Mouse (Mus musculus) thymus, postnatal 25 days (tissue): ENCODE data around the gene BC048403.
A peak's percentile ranks its signal among the peaks of the same experiment; 100 is the strongest.

ENCODE experiments used
- DNase-seq: peaks from one replicate; pipeline ENCODE4 v3.0.0; 2022

BC048403 gene

DNA sequence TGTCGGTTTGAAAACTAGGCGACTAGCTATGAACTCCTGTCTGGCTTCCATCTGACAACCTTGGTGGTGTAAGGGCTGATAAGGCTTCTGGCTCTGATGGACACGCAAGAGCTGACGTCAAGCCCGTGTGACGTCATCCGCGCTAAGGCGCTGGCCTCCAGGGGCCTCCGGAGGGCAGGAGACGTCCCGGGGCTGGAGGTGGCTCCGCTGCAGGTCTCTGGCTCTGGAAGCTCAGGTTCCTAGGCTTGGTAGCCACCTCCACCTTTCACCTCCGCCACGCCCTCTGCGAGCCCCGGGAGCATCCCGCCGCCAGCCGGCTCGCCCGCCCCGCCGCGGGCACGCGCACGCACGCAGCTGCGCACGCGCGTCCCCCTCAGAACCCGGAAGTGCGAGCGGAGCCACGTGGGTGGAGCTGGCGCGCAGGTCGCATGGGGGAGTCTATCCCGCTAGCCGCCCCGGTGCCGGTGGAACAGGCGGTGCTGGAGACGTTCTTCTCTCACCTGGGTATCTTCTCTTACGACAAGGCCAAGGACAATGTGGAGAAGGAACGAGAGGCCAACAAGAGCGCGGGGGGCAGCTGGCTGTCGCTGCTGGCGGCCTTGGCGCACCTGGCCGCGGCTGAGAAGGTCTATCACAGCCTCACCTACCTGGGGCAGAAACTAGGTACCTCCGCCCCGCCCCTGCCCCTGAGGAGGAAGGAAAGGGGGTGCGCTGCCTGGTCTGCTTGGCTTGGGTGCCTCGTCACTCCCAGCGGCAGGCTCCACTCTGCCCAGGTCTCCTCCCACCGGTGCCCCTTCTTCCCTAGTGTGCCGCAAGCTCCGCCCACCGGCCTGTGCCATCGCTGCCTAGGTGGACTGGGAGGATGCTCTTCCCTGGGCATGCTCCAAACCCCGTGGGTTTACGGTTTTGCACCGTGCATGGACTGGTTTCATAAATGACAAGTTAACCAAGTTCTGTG, at the start of gene BC048403:
BC048403 (plus strand) TSS at position 390 of the 958 bp plus-strand sequence.
- peak; percentile 90 for DNase-seq

DNA sequence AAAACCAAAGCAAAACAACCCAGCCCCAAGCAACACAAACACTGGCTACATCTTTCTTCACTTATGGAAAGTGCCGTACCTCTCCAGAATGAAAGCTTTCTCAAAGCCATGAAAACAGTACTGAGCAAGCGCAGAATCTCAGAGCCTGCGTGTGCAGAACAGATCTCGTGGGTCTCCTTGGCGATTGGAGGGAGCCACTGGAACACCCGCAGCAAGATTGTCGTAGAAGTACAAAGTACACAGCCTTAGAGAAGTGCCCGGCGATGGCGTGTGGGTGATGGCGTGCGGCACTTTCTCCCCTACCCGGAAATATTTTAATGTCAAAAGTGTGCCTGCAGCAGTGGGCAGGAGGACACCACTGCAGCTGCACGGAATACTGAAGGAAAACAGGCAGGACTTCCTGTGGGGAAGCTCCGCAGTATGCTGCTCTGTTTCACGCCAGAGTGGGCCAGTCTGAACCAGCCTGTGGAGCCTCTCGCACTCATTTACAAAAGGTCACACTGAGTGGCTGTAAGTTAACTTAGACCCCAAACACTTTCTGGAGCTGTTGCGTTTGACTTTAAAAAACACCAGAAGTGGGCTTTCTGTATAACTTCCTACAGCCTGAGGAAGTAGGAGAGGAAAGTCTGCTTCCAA, 46.7 kb upstream of the BC048403 start:
- DNase-seq = no peak

DNA sequence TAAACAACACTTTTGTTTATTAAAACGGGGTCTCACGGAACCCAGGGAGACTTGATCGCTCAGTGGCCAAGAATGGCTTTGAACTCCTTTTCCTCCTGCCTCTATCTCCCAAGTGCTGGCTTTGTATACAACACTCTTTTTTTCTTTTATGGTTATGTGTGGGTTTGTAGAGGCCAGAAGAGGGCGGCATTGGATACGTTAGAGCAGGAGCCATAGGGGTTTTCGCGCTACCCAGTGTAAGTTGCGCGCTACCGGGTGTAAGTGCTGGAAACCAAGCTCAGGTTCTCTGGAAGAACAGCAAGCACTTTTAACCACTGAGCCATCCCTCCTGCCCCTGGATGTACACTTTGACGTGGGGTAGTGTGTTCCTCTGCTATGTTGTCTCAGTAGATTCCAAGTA, 45.2 kb upstream of the BC048403 start:
- DNase-seq = no peak

DNA sequence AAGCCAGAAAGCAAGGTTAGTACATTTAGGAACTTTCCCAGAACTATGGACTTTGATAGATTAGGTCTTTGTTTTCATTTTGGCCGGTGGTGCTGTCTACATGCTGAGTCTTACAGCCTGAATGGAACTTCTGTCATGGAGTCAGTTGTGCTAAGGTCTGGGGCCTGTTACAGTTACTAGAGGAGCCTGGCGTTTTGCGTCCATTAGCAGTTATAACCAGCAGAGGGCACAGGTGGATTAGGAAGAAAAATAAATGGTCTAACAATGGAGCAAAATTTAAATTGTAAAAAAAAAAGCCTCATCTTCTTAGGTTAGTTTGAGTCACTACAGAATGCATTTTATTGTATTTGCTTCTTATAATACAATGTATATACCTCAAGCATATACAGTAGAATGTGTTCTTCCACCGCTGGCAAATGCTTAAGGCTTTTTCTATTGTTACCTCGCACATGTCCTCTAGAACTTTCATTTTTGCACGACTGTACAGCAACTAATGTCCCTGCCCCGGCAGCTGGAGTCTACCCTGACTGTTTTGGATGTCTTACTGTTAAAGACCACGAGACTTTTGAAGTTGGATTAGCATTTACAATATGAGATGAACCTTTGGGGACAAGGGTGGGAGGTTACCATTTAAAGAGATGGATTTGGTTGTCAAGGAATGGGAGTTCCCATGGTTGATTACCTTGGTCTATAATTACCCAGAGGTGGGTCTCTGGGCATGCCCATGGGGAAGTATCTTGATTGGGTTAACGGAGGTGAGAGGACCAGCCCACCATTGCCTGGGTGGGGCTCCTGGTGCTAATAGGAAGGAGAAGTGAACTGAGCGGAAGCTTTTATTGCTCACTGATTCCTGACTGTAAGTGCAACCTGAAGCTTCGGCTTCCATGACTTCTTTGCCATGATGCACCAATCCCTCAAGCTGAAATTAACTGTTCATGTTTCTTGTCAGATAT, 38.2 kb upstream of the BC048403 start:
- DNase-seq = peak; percentile 17

GRCm38 (mm10) chr10:121703619-121704018, 36.1 kb upstream of the BC048403 start:
- DNase-seq = no peak

DNA sequence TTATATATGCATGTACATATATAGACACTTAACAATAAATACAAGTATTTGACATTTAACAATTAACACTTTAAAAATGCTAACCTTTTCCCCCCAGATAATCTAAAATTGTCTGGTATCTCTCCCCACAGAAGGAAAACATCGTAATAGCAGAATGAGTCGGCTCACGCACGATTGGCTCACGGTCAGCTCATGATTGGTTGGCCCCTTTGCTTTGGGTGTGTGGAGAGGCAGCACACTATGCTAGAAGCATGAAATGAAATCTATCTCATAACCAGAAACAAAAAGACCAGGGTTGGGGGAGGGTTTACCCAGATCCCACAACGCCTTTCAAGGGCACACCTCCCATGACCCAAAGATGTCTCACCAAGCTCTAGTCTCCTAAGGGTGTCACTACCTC, 34.9 kb upstream of the BC048403 start:
- DNase-seq = no peak

DNA sequence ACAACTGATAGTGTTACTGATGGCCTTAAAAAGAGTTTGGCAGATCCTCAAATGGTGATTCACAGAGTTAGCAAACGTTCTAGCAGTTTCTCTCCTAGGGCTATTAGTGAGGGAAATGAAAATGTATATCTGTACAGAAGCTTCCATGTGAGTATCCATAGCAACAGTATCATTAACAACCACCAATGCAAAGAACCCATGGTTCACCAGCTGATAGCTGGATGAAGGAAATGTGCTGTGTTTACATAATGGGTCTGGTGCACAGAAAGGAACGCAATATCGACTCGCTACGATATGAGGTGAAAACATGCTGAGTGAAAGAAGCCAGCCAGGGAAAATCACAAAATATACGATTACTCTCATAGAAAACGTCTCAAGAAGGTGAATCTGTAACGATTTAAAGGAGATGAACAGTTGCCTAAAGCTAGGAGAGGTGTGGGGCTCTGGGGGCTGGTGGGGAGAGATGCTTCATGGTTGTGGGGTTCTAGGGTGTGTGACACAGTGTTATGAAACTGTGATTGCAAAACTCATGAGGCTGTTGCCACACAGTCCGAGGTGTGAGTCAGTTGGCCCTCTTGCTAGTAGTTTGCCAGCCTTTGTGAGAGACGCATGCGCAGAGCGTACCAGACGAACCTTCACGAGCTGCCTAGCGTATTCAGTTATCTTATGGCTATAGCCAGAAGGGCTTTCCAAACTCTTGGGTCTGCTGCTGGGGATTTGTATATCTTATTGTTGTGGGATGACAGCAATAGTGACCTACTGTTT, 34.2 kb upstream of the BC048403 start:
- no peak for DNase-seq

GRCm38 (mm10) chr10:121716862-121717261, 22.9 kb upstream of the BC048403 start:
- DNase-seq = no peak

DNA sequence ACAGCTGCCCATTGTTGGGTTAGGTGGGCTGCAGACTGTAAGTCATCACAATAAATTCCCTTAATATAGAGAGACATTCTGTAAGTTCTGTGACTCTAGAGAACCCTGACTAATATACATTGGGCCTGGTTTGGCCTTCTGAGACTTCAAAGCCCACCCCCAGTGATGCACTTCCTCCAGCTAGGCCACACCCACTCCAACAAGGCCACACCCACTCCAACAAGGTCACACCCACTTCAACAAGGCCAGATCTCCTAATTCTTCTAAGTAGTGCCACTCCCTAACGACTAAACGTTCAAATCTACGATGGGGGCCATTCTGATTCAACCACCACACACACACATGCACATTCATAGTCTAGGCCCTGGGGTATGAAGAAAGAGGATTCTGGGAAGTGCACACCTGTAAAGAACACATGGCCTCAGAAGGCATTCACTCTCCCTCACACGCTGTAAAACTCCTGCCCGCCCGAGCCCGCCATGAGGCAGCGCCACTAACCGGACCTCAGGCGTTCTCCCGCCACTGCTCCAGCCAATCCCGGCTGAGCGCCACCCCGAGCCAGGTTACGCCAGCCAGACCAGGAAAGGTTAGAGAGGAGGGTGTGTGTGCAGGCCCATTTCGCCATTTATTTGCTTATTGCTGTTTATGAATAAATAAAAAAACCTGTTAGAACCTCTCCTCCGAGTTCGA, 20.7 kb upstream of the BC048403 start:
- DNase-seq = no peak

GRCm38 (mm10) chr10:121720701-121721100, 19.0 kb upstream of the BC048403 start:
- DNase-seq = no peak

- DNase-seq = no peak
These were observed 13.2 kb upstream of the BC048403 start for GRCm38 (mm10) chr10:121726505-121726904.

DNA sequence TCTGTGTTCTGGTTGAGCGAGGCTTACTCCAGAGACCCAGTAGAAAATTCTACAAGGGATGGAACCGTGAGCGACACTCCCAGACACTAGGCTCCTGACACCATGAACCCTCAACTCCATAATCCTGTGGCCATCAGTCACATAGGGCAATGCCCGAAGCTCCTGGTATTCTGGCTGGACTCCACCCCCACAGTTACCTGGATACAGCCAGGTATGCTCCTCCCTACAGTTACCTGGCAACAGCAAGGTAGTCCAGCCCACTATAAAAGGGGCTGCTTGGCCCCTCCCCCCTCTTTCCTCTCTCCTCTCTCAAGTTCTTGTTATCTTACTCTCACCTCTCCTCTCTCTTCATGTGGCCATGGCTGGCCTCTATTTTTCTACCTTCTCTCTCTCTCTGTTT, 12.6 kb upstream of the BC048403 start:
- DNase-seq = no peak

GRCm38 (mm10) chr10:121728226-121728625, 11.5 kb upstream of the BC048403 start:
- DNase-seq = no peak

GRCm38 (mm10) chr10:121731048-121731725, 8.6 kb upstream of the BC048403 start:
- DNase-seq = no peak

GRCm38 (mm10) chr10:121732542-121732941, 7.2 kb upstream of the BC048403 start:
- no peak for DNase-seq

- no peak for DNase-seq
These were observed 2.5 kb upstream of the BC048403 start for GRCm38 (mm10) chr10:121737256-121737655.

DNA sequence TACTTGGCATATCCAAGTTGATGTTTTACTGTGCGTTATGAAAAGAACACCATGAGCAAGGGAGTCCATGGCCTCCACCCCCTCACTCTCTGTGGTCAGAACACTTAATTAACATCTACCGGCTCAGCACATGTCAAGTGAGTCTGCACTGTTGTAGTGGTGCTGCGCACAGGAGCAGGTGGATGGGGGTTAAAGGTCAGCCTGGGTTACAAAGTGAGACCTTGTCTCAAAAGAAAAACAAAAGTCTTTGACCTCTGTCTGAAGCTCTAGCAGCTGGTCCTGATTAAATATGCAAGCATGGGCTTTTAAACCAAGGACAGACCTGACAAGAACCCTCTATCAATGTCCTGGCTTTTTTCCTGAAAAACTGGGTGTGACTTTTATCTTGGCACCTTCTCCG, 2.6 kb downstream of the BC048403 start:
- no peak for DNase-seq

GRCm38 (mm10) chr10:121750175-121750574, 10.4 kb downstream of the BC048403 start:
- no peak for DNase-seq

- DNase-seq = no peak
These were observed 14.5 kb downstream of the BC048403 start for GRCm38 (mm10) chr10:121754237-121754636.

GRCm38 (mm10) chr10:121755822-121756221, 16.1 kb downstream of the BC048403 start:
- no peak for DNase-seq

- no peak for DNase-seq
These were observed 16.9 kb downstream of the BC048403 start for GRCm38 (mm10) chr10:121756677-121757076.
